Mouse (Mus musculus) heart, postnatal 25 days (tissue): Measurements from ENCODE around the gene Slc29a2. TPM values are rescaled to one million over a fixed set of nuclear protein-coding genes. Genes with fewer than 3 reads are reported as not detected.
"Not testable (repeated sequence)": the region's sequence is repeated elsewhere in the genome, so short reads cannot be mapped to it uniquely, and the experiment has no call there.

Experiments used
- DNase-seq: peaks from one replicate; pipeline ENCODE4 v3.0.0; 2022; ENCODE audit warnings: low spot score
- intact Hi-C: fragments of 180-260 bp; cut with DNase I; formaldehyde crosslinking; loops from one replicate; pipeline ENCODE4 v1.15.1; 2025
- total RNA-seq, 2 experiments: library from RNA; stranded (reverse); gene quantifications; 2 replicates each; pipeline ENCODE4 v1.2.3; 2021

The Slc29a2 gene
- total RNA-seq: 10 to 100 TPM; 12.2 to 13.3 TPM

- intact Hi-C loops: loop anchor here (2.0 kb wide), 1 partner anchor 15 kb away; the partner anchor contains the start of genes AC124502.3 and B4gat1
- peak; percentile 87 for DNase-seq
Observed at GRCm38 (mm10) chr19:5023621-5024479, at the start of gene Slc29a2. Gene Slc29a2, plus strand, starts transcription at chr19:5023860.

GRCm38 (mm10) chr19:4981767-4982166 lies 41.9 kb upstream of the Slc29a2 start:
- intact Hi-C loops: loop anchor here (1.0 kb wide), 1 partner anchor 21 kb away; no protein-coding TSS in a partner anchor
- DNase-seq: no peak

- intact Hi-C loops: no loop called here
- peak; percentile 64 for DNase-seq
Observed at GRCm38 (mm10) chr19:4989013-4989412, 34.6 kb upstream of the Slc29a2 start.

- intact Hi-C loops: loop anchor here (10.0 kb wide), 1 partner anchor 365 kb away; the partner anchor contains the start of gene Rce1
- DNase-seq: no peak
Observed at GRCm38 (mm10) chr19:4989434-4990255, 34.0 kb upstream of the Slc29a2 start.

- DNase-seq: no peak
- intact Hi-C loops: loop anchor here (10.0 kb wide), 1 partner anchor 365 kb away; the partner anchor contains the start of gene Rce1
Observed at GRCm38 (mm10) chr19:4990256-4990625, 33.4 kb upstream of the Slc29a2 start, which contains the start of gene Npas4. Gene Npas4, minus strand, starts transcription at chr19:4990316.

- DNase-seq: no peak
- intact Hi-C loops: loop anchor here (10.0 kb wide), 1 partner anchor 366 kb away; the partner anchor contains the start of gene Rce1
Observed at GRCm38 (mm10) chr19:4990716-4991115, 32.9 kb upstream of the Slc29a2 start.

GRCm38 (mm10) chr19:4992371-4992770 lies 31.3 kb upstream of the Slc29a2 start:
- intact Hi-C loops: loop anchor here (10.0 kb wide), 1 partner anchor 368 kb away; the partner anchor contains the start of gene Rce1
- no peak for DNase-seq

GRCm38 (mm10) chr19:4992904-4993303 lies 30.8 kb upstream of the Slc29a2 start:
- intact Hi-C loops: loop anchor here (1.0 to 10.0 kb wide), 2 partner anchors 8 to 368 kb away; partner anchors contain the start of gene Rce1
- DNase-seq: peak; percentile 60

GRCm38 (mm10) chr19:4994043-4994442 lies 29.6 kb upstream of the Slc29a2 start:
- DNase-seq: no peak
- intact Hi-C loops: loop anchor here (10.0 kb wide), 1 partner anchor 369 kb away; the partner anchor contains the start of gene Rce1

- no peak for DNase-seq
- intact Hi-C loops: loop anchor here (5.0 to 10.0 kb wide), 2 partner anchors 247 to 375 kb away; partner anchors contain the start of gene Rce1
Observed at GRCm38 (mm10) chr19:4999445-5000140, 24.1 kb upstream of the Slc29a2 start.

- DNase-seq: peak; percentile 46
- intact Hi-C loops: loop anchor here (1.0 to 5.0 kb wide), 3 partner anchors 9 to 250 kb away; no protein-coding TSS in a partner anchor
Observed at GRCm38 (mm10) chr19:5001666-5002406, 21.8 kb upstream of the Slc29a2 start.

- intact Hi-C loops: loop anchor here (5.0 kb wide), 1 partner anchor 251 kb away; no protein-coding TSS in a partner anchor
- DNase-seq: not testable (repeated sequence)
Observed at GRCm38 (mm10) chr19:5003644-5004043, 20.0 kb upstream of the Slc29a2 start.

- no peak for DNase-seq
- intact Hi-C loops: loop anchor here (5.0 kb wide), 1 partner anchor 253 kb away; no protein-coding TSS in a partner anchor
Observed at GRCm38 (mm10) chr19:5004925-5005324, 18.7 kb upstream of the Slc29a2 start.

- DNase-seq: no peak
- intact Hi-C loops: no loop called here
Observed at GRCm38 (mm10) chr19:5013138-5013537, 10.5 kb upstream of the Slc29a2 start.

GRCm38 (mm10) chr19:5014961-5015398 lies 8.7 kb upstream of the Slc29a2 start:
- DNase-seq: no peak
- intact Hi-C loops: loop anchor here (2.0 kb wide), 1 partner anchor 58 kb away; no protein-coding TSS in a partner anchor

GRCm38 (mm10) chr19:5016221-5016742 lies 7.4 kb upstream of the Slc29a2 start:
- no peak for DNase-seq
- intact Hi-C loops: no loop called here

GRCm38 (mm10) chr19:5016782-5017181 lies 6.9 kb upstream of the Slc29a2 start:
- DNase-seq: no peak
- intact Hi-C loops: no loop called here

- no peak for DNase-seq
Observed at GRCm38 (mm10) chr19:5017611-5018010, 6.0 kb upstream of the Slc29a2 start.

More at GRCm38 (mm10) chr19:5017611-5018010, 6.0 kb upstream of the Slc29a2 start:
- intact Hi-C loops: no loop called here
